Mouse (Mus musculus) lung, postnatal 0 days (tissue): ENCODE data around the gene Ap5z1.

Experiments
- CTCF ChIP-seq: IDR thresholded peaks from 2 replicates; pipeline ENCODE4 v1.5.1; 2016; ENCODE audit warnings: antibody characterized with exemption, mild to moderate bottlenecking
- EP300 ChIP-seq: IDR thresholded peaks from 2 replicates; pipeline ENCODE4 v1.6.1; 2016; ENCODE audit warnings: antibody characterized with exemption, mild to moderate bottlenecking, control low read depth

- TF ChIP-seq EP300 = no peak
- TF ChIP-seq CTCF = no peak
Measured at GRCm38 (mm10) chr5:142420317-142420716, 43.4 kb upstream of the Ap5z1 start.
